Mouse (Mus musculus) hindbrain, embryonic 16.5 days (tissue): ENCODE data around the gene Macrod2. TPM values are rescaled to one million over a fixed set of nuclear protein-coding genes. Genes with fewer than 3 reads are reported as not detected.
A peak's percentile ranks its signal among the peaks of the same experiment; 100 is the strongest.

ENCODE experiments used
- ATAC-seq: fragments of 200-750 bp; cut with Nextera tagmentation; 2 replicates; pipeline ENCODE4 v1.8.0; 2017; ENCODE audit warnings: moderate TSS enrichment, moderate library complexity
- H3K27ac ChIP-seq: fragments of 300-500 bp; sonication (generic); 2 replicates; pipeline ENCODE4 v1.5.1; 2014; ENCODE audit warnings: low read depth, mild to moderate bottlenecking, control low read depth, low read length, moderate library complexity
- H3K27me3 ChIP-seq: fragments of 300-500 bp; sonication (generic); replicated peaks from 2 replicates; pipeline ENCODE4 v1.6.1; 2014; ENCODE audit warnings: low read length; ENCODE audit not compliant: control insufficient read depth, insufficient read depth
- H3K36me3 ChIP-seq: fragments of 300-500 bp; sonication (generic); 2 replicates; pipeline ENCODE4 v1.6.1; 2014; ENCODE audit warnings: mild to moderate bottlenecking, low read length, moderate library complexity, mixed read lengths; ENCODE audit not compliant: control insufficient read depth, insufficient read depth
- H3K4me1 ChIP-seq: fragments of 300-500 bp; sonication (generic); 2 replicates; pipeline ENCODE4 v1.6.1; 2014; ENCODE audit warnings: low read depth, low read length; ENCODE audit not compliant: control insufficient read depth, insufficient read depth
- H3K4me2 ChIP-seq: fragments of 300-500 bp; sonication (generic); 2 replicates; pipeline ENCODE4 v1.6.1; 2014; ENCODE audit warnings: mild to moderate bottlenecking, low read length, control low read depth, moderate library complexity
- H3K4me3 ChIP-seq: fragments of 300-500 bp; sonication (generic); 2 replicates; pipeline ENCODE4 v1.5.1; 2014; ENCODE audit warnings: mild to moderate bottlenecking, low read length, control low read depth, moderate library complexity
- H3K9ac ChIP-seq: fragments of 300-500 bp; sonication (generic); 2 replicates; pipeline ENCODE4 v1.6.1; 2014; ENCODE audit warnings: low read depth, mild to moderate bottlenecking, control low read depth, low read length, moderate library complexity
- H3K9me3 ChIP-seq: fragments of 300-500 bp; sonication (generic); 2 replicates; pipeline ENCODE4 v1.6.1; 2014; ENCODE audit warnings: mild to moderate bottlenecking, low read length, moderate library complexity; ENCODE audit not compliant: control insufficient read depth
- whole genome bisulfite sequencing: fragments of 180-500 bp; shearing (Covaris S2); extraction: QIAGEN DNeasy Blood & Tissue Kit; methylation state at CpG from one replicate; pipeline ENCODE4 v1.1.7; 2014; 5-methylcytosine and 5-hydroxymethylcytosine counted together
- polyA plus RNA-seq: library from polyadenylated mRNA; unstranded; fragments of >200 nt; fragmentation: Nextera tagmentation; extraction: Ambion mirVana; gene quantifications from 2 replicates; pipeline ENCODE4 v1.2.1, GENCODE M21; 2015

The Macrod2 gene
- polyA plus RNA-seq, 1 experiment from 2014 or later = 85.4 TPM

GRCm38 (mm10) chr2:142401359-142401758 lies 2006.2 kb downstream of the Macrod2 start:
- WGBS = 75% methylated on average over 3 of the region's 3 CpGs
- H3K27ac ChIP-seq = no peak overlapping the region
- no peaks in the 10 kb centered on the region for H3K27me3 ChIP-seq
- no peak for ATAC-seq
- H3K4me2 ChIP-seq = no peak overlapping the region
- no peaks in the 10 kb centered on the region for H3K4me1 ChIP-seq
- H3K9me3 ChIP-seq = no peaks in the 10 kb centered on the region
- no peak overlapping the region for H3K4me3 ChIP-seq
- no peak overlapping the region for H3K9ac ChIP-seq
- H3K36me3 ChIP-seq = no peaks in the 10 kb centered on the region

DNA sequence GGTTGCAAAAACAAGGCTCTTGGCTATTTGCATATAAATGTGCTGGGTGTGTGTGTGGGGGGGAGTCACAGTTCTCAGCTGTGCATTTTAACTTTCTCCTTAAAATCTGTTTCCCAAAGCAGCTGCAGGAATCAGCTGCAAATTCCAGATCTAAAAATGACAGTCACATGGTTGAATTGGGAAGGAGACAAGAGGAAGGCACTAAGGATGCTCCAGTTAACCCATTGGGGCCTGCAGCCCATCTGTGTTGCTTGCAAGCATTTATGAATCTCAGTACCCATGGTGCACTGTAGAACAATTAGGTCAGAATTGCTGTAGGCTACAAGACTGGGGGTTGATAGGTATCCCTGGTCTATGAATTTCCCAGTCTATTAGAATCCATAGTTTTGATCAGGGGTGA lies 2008.3 kb downstream of the Macrod2 start:
- no peak overlapping the region for H3K4me3 ChIP-seq
- H3K9ac ChIP-seq = no peak overlapping the region
- H3K36me3 ChIP-seq = no peaks in the 10 kb centered on the region
- no peaks in the 10 kb centered on the region for H3K4me1 ChIP-seq
- H3K27me3 ChIP-seq = no peaks in the 10 kb centered on the region
- no peak overlapping the region for H3K27ac ChIP-seq
- H3K4me2 ChIP-seq = no peak overlapping the region
- ATAC-seq = no peak
- no peaks in the 10 kb centered on the region for H3K9me3 ChIP-seq

GRCm38 (mm10) chr2:142404321-142404720 lies 2009.2 kb downstream of the Macrod2 start:
- Histone ChIP-seq H3K4me3 (no peak overlapping the region), H3K27me3 (no peaks in the 10 kb centered on the region), H3K36me3 (no peaks in the 10 kb centered on the region), H3K9ac (no peak overlapping the region), H3K27ac (no peak overlapping the region), H3K4me2 (no peak overlapping the region), H3K9me3 (no peaks in the 10 kb centered on the region), H3K4me1 (no peaks in the 10 kb centered on the region)
- ATAC-seq = peak; percentile 55
- 43% methylated on average over 6 of the region's 6 CpGs for WGBS

- Histone ChIP-seq H3K36me3 (no peaks in the 10 kb centered on the region), H3K27me3 (no peaks in the 10 kb centered on the region), H3K27ac (no peak overlapping the region), H3K4me3 (no peak overlapping the region), H3K9me3 (no peaks in the 10 kb centered on the region), H3K9ac (no peak overlapping the region), H3K4me2 (no peak overlapping the region), H3K4me1 (no peaks in the 10 kb centered on the region)
- no peak for ATAC-seq
Measured at GRCm38 (mm10) chr2:142407341-142407740, 2012.2 kb downstream of the Macrod2 start.

- H3K9me3 ChIP-seq = no peaks in the 10 kb centered on the region
- H3K4me3 ChIP-seq = no peak overlapping the region
- H3K9ac ChIP-seq = no peak overlapping the region
- no peak overlapping the region for H3K4me2 ChIP-seq
- ATAC-seq = no peak
- H3K36me3 ChIP-seq = no peaks in the 10 kb centered on the region
- H3K27me3 ChIP-seq = no peaks in the 10 kb centered on the region
- H3K4me1 ChIP-seq = no peaks in the 10 kb centered on the region
- no peak overlapping the region for H3K27ac ChIP-seq
Measured at GRCm38 (mm10) chr2:142410124-142410523, 2015.0 kb downstream of the Macrod2 start.

DNA sequence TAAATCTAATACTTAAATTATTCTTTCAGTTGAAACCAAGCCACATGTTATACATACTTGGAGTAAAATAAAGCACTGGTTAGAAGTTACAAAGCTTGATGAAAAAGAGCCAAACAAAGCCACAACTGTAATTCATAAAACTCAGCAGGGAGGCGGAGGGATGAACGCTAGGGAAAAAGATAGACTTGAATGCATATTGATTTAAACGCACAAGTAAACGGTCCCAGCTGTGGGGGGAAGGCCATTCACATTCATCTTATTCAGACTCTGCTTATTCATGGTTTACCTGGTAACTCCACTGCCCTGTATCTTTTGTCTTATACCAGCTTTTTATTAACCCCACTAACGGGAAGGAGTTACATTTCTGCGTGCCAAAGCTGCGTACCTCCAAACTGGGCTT lies 2038.0 kb downstream of the Macrod2 start:
- no peak for ATAC-seq
- H3K4me2 ChIP-seq = no peak overlapping the region
- H3K27me3 ChIP-seq = no peaks in the 10 kb centered on the region
- H3K27ac ChIP-seq = no peak overlapping the region
- H3K4me3 ChIP-seq = no peak overlapping the region
- 46% methylated on average over 7 of the region's 7 CpGs for WGBS
- no peaks in the 10 kb centered on the region for H3K9me3 ChIP-seq
- no peak overlapping the region for H3K9ac ChIP-seq
- H3K4me1 ChIP-seq = no peaks in the 10 kb centered on the region
- no peaks in the 10 kb centered on the region for H3K36me3 ChIP-seq

GRCm38 (mm10) chr2:142434731-142435130 lies 2039.6 kb downstream of the Macrod2 start:
- no peaks in the 10 kb centered on the region for H3K27me3 ChIP-seq
- 92% methylated on average over 4 of the region's 4 CpGs for WGBS
- H3K4me2 ChIP-seq = no peak overlapping the region
- no peak for ATAC-seq
- H3K36me3 ChIP-seq = no peaks in the 10 kb centered on the region
- H3K9ac ChIP-seq = no peak overlapping the region
- no peak overlapping the region for H3K27ac ChIP-seq
- no peaks in the 10 kb centered on the region for H3K9me3 ChIP-seq
- no peaks in the 10 kb centered on the region for H3K4me1 ChIP-seq
- no peak overlapping the region for H3K4me3 ChIP-seq

- peak; percentile 98 for ATAC-seq
- no peaks in the 10 kb centered on the region for H3K4me1 ChIP-seq
- no peaks in the 10 kb centered on the region for H3K36me3 ChIP-seq
- no peak overlapping the region for H3K9ac ChIP-seq
- no peaks in the 10 kb centered on the region for H3K27me3 ChIP-seq
- H3K27ac ChIP-seq = no peak overlapping the region
- H3K9me3 ChIP-seq = no peaks in the 10 kb centered on the region
- no peak overlapping the region for H3K4me3 ChIP-seq
- 48% methylated on average over 6 of the region's 6 CpGs for WGBS
- no peak overlapping the region for H3K4me2 ChIP-seq
Measured at GRCm38 (mm10) chr2:142437606-142438461, 2042.7 kb downstream of the Macrod2 start.
